Mouse (Mus musculus) liver, postnatal 0 days (tissue): Measurements from ENCODE around the gene Pde7b.

Experiments
- CTCF ChIP-seq: sonication (generic); IDR thresholded peaks from 2 replicates; pipeline ENCODE4 v1.5.1; 2016; ENCODE audit warnings: antibody characterized with exemption, low read depth
- EP300 ChIP-seq: IDR thresholded peaks from 2 replicates; pipeline ENCODE4 v1.6.1; 2016; ENCODE audit warnings: antibody characterized with exemption, low read depth, mild to moderate bottlenecking

DNA sequence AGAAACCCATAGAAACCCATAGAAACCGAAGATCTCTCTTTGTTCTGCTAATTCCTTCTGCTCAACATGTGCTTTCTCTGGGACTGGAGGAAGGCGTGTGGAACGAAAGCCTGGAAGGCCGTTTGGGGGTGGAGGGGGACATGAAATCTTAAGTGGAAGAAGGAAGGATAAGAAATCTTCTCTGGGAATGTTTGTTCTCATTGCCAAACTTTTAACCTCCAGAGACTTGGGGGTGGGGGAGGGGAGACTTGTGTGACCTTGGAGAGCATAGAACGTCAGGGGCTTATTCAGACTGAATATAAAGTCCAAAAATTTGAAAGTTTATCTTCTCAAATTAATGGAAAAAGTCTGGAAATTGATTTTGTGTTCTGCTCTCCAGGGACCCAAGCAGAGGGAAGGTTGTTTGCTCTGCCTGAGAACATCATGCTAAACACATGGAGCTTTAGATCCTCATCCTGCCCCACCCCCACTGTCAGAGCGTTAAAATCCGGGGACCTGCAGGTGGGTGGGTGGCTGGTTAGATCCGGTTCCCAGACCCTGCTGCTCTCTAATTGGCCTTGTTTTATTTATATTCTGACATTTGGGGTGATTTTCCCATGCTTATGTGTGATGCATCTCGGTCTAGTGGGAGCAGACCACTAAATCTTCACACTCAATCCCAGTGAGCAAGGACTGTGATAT is 217.0 kb downstream of the Pde7b start:
- TF ChIP-seq CTCF (no peak), EP300 (no peak)
